Mouse (Mus musculus): ENCODE measurements around the gene Dhrs4.
A peak's percentile ranks its signal among the peaks of the same experiment; 100 is the strongest.

Dhrs4 gene

DNA sequence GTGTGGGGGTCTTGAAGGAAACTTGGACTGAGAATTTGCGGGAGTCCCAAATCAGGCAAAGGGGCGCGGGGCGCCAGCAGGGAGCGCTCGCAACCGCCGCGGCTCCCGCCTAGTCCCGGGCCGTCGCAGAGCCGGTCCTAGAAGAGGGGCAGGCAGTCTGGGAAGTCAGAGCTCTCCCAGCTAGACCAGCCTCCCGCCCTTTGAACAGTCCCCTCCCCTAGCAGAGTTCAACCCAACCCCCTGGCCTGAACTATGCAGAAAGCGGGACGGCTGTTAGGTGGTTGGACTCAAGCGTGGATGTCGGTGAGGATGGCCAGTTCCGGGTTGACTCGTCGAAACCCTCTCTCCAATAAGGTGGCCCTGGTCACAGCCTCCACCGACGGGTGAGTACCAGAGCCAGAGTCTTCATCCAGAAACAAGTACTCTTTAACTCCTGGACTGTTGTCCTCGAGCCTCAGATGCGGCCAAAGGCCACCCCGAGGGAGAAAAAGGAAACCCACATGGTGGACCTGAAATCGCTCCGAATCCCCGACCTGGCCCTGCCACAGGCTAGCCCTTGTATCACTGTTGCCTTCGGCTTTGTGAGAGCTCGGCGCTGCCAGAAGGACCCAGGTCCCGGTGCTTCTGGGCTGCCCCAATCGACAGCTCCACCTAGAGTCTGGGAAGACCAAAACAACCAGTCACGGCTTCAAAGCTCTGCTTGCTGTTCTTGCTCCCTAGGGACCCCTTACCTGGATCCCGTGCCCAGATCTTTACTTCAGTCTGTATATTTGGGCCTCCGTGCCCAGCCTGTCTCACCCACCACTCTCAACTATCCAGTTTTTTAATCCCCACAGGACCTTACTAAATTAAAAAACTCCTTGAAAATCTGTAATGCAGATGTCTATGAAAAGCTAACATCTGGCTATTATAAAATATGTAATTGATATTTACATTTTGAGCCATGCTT lies at the start of gene Dhrs4:
Dhrs4 (plus strand) TSS at position 108 of the 949 bp plus-strand sequence.
- peak; percentile 58 for DNase-seq (ENCODE audit: low spot score)

DNA sequence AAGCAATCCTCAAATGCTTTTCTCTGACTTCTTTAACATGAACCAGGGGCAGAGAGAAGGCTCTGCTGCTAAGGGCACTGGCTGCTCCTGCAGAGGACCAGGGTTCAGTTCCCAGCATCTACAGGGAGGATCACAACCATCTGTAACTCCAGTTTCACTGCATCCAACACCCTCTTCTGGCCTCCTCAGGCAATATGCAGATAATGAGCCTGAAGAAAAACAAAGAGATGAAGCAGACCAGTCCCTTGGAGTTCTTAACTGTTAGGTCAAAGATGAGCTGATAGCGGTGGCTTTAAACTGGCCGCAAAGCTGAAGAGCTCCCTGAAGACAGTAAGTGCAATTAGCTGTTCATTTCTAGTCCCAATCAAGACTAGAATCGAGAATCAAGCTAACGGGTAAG lies 48.3 kb upstream of the Dhrs4 start:
- DNase-seq (ENCODE audit: low spot score): no peak

- no peak for DNase-seq (ENCODE audit: low spot score)
Observed at GRCm38 (mm10) chr14:55433052-55433451, 45.5 kb upstream of the Dhrs4 start.

GRCm38 (mm10) chr14:55434825-55435224 lies 43.7 kb upstream of the Dhrs4 start:
- DNase-seq (ENCODE audit: low spot score): no peak

DNA sequence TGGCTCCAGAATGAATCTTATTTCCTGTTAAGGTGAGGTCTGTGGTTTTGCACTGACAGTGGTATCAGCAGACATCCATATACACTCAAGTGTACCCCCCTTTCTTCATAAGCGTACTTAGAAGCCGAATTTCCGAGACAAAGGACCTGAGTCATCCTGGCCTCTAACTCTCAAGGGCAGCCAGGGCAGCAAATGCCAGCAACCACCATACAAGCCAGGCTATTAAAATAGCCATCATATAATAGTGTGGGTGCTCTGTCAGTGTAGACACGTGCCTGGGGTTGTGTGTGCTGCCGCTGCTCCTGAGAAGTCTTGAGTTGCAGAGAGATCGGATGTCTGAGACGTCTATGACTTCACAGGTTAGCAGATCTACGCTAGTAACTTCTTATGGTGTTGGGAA lies 41.4 kb upstream of the Dhrs4 start:
- no peak for DNase-seq (ENCODE audit: low spot score)

GRCm38 (mm10) chr14:55438193-55438784 lies 40.3 kb upstream of the Dhrs4 start:
- DNase-seq (ENCODE audit: low spot score): no peak

GRCm38 (mm10) chr14:55457693-55458092 lies 20.9 kb upstream of the Dhrs4 start:
- no peak for DNase-seq (ENCODE audit: low spot score)

DNA sequence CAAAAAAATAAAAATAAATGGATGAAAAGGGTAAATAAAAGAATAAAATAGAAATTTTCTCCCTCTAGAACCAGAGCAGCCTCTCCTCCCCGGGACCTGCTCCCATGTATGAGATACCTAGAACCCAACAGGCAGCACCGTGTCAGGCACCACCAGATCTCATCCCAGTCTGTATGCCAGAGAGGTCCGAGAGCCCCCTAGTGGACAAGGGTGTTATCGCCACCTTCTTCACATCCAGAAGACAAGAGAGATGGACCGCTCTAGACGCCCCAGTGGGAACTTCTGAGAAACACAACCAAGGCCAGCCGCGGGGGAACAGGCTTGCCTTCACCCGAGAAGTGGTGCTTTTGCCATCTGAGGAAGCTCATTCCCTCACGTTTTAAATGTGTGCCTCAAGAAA lies 20.3 kb upstream of the Dhrs4 start:
- peak; percentile 58 for DNase-seq (ENCODE audit: low spot score)

- no peak for DNase-seq (ENCODE audit: low spot score)
Observed at GRCm38 (mm10) chr14:55458761-55459160, 19.8 kb upstream of the Dhrs4 start.

DNA sequence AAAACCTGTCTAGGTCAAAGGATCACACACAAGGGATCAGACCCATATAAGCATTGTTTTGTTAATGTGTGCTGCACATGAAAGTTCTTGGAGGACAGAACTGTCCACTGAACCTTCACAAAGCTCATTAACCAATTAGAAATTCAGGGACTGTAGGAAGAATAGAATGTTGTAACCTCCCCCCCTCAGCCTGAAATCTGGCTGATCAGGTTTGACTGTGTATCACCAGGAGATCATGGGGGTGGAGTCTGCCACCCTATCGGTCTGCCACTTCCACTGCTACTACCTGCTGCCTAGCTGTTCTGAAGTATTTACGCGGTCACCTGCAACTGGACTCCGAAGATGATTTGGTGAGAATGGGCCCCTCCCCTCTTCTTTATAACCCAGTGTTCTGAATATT lies 18.8 kb upstream of the Dhrs4 start:
- DNase-seq (ENCODE audit: low spot score): no peak

GRCm38 (mm10) chr14:55460297-55460696 lies 18.3 kb upstream of the Dhrs4 start:
- DNase-seq (ENCODE audit: low spot score): peak; percentile 38

- no peak for DNase-seq (ENCODE audit: low spot score)
Observed at GRCm38 (mm10) chr14:55461757-55462156, 16.8 kb upstream of the Dhrs4 start.

- no peak for DNase-seq (ENCODE audit: low spot score)
Observed at GRCm38 (mm10) chr14:55466481-55466880, 12.1 kb upstream of the Dhrs4 start.

DNA sequence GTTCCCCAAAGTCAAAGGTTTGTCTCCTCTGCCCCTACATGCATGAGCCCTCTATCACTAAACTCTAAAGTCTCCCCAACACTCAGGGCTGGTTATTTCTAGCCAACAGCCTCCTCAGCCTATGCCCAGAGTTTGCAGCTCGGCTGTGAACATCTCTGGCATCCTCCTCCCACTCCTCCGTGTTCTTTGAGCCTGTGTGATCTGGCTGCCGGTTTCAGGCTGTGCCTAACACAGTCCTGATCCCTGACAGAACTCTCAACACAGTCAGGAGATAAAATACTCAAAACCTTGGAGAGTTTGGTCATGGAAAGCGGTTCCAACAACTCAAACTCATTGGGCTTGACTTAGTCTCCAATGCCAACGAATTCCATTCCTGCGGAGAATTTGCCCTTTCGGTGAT lies 11.4 kb upstream of the Dhrs4 start:
- DNase-seq (ENCODE audit: low spot score): no peak

GRCm38 (mm10) chr14:55468301-55468741 lies 10.2 kb upstream of the Dhrs4 start:
- no peak for DNase-seq (ENCODE audit: low spot score)

DNA sequence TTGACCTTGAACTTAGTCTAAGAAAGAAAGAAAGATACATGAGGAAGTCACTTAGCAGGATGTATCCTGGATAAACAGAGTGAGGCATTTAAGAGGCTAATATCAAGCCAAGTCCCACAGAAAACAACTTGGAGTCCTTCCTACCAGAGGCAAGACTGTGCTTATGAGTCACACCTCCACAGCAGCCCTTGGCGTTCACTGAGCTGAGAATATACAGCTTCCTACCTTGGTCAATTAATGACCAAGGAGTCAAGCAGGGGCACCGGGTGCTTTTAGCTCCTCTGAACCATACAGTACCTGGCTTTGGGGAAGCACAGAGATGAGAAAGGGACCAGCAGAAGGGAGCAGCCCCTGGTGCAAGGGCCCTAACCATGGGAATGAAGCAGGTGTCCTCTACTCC lies 9.5 kb upstream of the Dhrs4 start:
- DNase-seq (ENCODE audit: low spot score): no peak

GRCm38 (mm10) chr14:55469821-55470220 lies 8.7 kb upstream of the Dhrs4 start:
- DNase-seq (ENCODE audit: low spot score): no peak

GRCm38 (mm10) chr14:55470806-55471205 lies 7.8 kb upstream of the Dhrs4 start:
- no peak for DNase-seq (ENCODE audit: low spot score)

GRCm38 (mm10) chr14:55475654-55476053 lies 2.9 kb upstream of the Dhrs4 start:
- no peak for DNase-seq (ENCODE audit: low spot score)

DNA sequence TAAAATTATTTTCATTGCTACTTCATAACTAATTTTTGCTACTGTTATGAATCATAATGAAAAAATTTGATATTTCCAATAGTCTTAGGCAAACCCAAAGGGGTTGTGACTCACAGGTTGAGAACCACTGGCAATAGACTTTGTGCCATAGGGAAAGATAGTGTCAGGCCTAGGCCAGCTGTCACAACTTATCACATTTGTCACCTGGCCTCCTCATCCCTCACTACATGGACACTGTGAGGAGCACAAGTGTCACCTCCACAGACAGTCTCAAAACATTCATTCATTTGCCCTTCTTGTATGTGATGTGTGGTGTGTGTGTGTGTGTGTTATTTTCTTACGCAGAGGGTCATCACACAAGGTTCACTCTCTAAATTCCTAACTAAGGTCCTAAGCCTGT lies 1.1 kb upstream of the Dhrs4 start:
- DNase-seq (ENCODE audit: low spot score): no peak

DNA sequence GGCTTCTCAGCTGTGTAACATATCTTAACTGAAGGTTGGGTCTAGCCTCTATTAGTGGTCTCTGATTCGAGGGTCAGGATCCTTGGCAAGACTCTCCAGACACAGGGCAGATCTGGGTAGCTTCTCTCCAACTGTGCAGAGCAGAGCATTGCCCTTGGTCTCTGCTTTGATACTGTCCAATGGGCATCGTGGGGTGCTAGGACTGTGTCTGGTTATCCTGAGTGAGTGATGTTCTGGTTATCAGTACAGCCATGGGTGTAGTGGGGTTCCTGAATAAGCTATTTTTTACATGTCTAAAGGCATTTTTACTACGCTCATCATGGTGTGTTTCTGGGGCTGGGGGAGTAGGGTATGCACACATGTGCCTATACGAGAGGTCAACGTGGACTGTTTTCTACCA lies 729 bp upstream of the Dhrs4 start:
- no peak for DNase-seq (ENCODE audit: low spot score)

DNA sequence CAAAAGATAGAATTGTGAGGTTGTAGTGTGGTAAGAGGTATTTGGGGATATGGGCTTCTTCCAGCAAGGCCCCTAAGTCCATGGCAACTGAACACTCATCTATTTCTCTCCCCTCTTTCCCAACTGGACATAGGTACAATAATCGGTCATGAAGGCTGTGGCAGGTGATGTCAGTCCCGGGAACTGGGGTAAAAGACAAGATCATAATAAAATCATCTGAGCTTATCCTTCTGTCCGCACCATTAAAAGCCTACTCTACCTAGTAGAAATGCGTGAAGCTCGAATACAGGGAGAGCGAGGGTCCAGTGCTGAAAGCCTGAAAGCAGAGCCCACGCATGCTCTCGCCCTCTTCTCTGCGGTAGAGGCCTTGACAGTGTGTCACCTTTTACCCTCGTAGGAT lies 1.1 kb downstream of the Dhrs4 start:
- DNase-seq (ENCODE audit: low spot score): no peak

- no peak for DNase-seq (ENCODE audit: low spot score)
Observed at GRCm38 (mm10) chr14:55484430-55485085, 6.0 kb downstream of the Dhrs4 start.

All from layer of hippocampus, adult 9-10 months (tissue).